Mouse (Mus musculus) brown adipose tissue, adult 24 weeks (tissue): ENCODE data around the gene Ttc39b. TPM values are rescaled to one million over a fixed set of nuclear protein-coding genes. Genes with fewer than 3 reads are reported as not detected.

Source experiments
- H3K27ac ChIP-seq: fragments of 200-500 bp; replicated peaks from 2 replicates; pipeline ENCODE4 v1.5.1; 2012; ENCODE audit warnings: low read depth, mild to moderate bottlenecking, low read length
- H3K4me1 ChIP-seq: fragments of 200-500 bp; 2 replicates; pipeline ENCODE4 v1.6.1; 2012; ENCODE audit warnings: low read length, mixed read lengths; ENCODE audit not compliant: control insufficient read depth, insufficient read depth, insufficient read length
- H3K4me3 ChIP-seq: fragments of 200-500 bp; 2 replicates; pipeline ENCODE4 v1.5.1; 2012; ENCODE audit warnings: low read depth, mild to moderate bottlenecking, low read length, moderate library complexity; ENCODE audit not compliant: insufficient read depth
- polyA plus RNA-seq: library from polyadenylated mRNA; stranded (reverse); fragments of >200 nt; gene quantifications from 2 replicates; pipeline ENCODE4 v1.2.4, GENCODE M21; 2012; ENCODE audit not compliant: missing spikeins, insufficient read depth, insufficient read length

Ttc39b gene
- polyA plus RNA-seq, 1 experiment, result 5.5 TPM

GRCm38 (mm10) chr4:83308914-83309313, 15.1 kb downstream of the Ttc39b start:
- H3K27ac ChIP-seq, result peak overlapping the region; percentile 74
- H3K4me1 ChIP-seq, result peaks cover 38% of the 10 kb centered on the region
- no peak overlapping the region for H3K4me3 ChIP-seq

- peak overlapping the region; percentile 74 for H3K27ac ChIP-seq
- no peak overlapping the region for H3K4me3 ChIP-seq
- peaks cover 35% of the 10 kb centered on the region for H3K4me1 ChIP-seq
Observed at GRCm38 (mm10) chr4:83307686-83308469, 16.2 kb downstream of the Ttc39b start.

- peaks cover 26% of the 10 kb centered on the region for H3K4me1 ChIP-seq
- no peak overlapping the region for H3K4me3 ChIP-seq
- H3K27ac ChIP-seq, result no peak overlapping the region
Observed at GRCm38 (mm10) chr4:83306879-83307278, 17.2 kb downstream of the Ttc39b start.

GRCm38 (mm10) chr4:83305099-83305498, 19.0 kb downstream of the Ttc39b start:
- Histone ChIP-seq H3K4me1 (peaks cover 18% of the 10 kb centered on the region), H3K4me3 (no peak overlapping the region), H3K27ac (no peak overlapping the region)

- Histone ChIP-seq H3K27ac (no peak overlapping the region), H3K4me1 (peaks cover 14% of the 10 kb centered on the region; the same call in 1 of the 2 replicates), H3K4me3 (no peak overlapping the region)
Observed at GRCm38 (mm10) chr4:83302887-83303827, 20.9 kb downstream of the Ttc39b start.

- Histone ChIP-seq H3K4me1 (peaks cover 9% of the 10 kb centered on the region; the same call in 1 of the 2 replicates), H3K4me3 (no peak overlapping the region), H3K27ac (peak overlapping the region; percentile 28; the same call in 1 of the 2 replicates)
Observed at GRCm38 (mm10) chr4:83302123-83302737, 21.8 kb downstream of the Ttc39b start.

GRCm38 (mm10) chr4:83301713-83302112, 22.3 kb downstream of the Ttc39b start:
- Histone ChIP-seq H3K4me3 (no peak overlapping the region), H3K4me1 (peaks cover 6% of the 10 kb centered on the region; the same call in 1 of the 2 replicates), H3K27ac (no peak overlapping the region)

- peaks cover 12% of the 10 kb centered on the region for H3K4me1 ChIP-seq
- no peak overlapping the region for H3K27ac ChIP-seq
- peak overlapping the region; percentile 42 for H3K4me3 ChIP-seq
Observed at GRCm38 (mm10) chr4:83284768-83285350, 39.2 kb downstream of the Ttc39b start.

- Histone ChIP-seq H3K4me1 (peaks cover 12% of the 10 kb centered on the region), H3K4me3 (peak overlapping the region; percentile 42), H3K27ac (no peak overlapping the region)
Observed at GRCm38 (mm10) chr4:83283973-83284767, 39.9 kb downstream of the Ttc39b start.

GRCm38 (mm10) chr4:83282424-83282823, 41.6 kb downstream of the Ttc39b start:
- Histone ChIP-seq H3K4me1 (peaks cover 12% of the 10 kb centered on the region), H3K27ac (no peak overlapping the region), H3K4me3 (no peak overlapping the region)

GRCm38 (mm10) chr4:83279236-83279635, 44.8 kb downstream of the Ttc39b start:
- Histone ChIP-seq H3K4me3 (no peak overlapping the region), H3K4me1 (peaks cover 10% of the 10 kb centered on the region), H3K27ac (no peak overlapping the region)

- Histone ChIP-seq H3K27ac (no peak overlapping the region), H3K4me1 (peaks cover 2% of the 10 kb centered on the region; the same call in 1 of the 2 replicates), H3K4me3 (no peak overlapping the region)
Observed at GRCm38 (mm10) chr4:83274241-83274640, 49.8 kb downstream of the Ttc39b start.

GRCm38 (mm10) chr4:83273616-83274050, 50.4 kb downstream of the Ttc39b start:
- H3K4me1 ChIP-seq, result peaks cover 2% of the 10 kb centered on the region; the same call in 1 of the 2 replicates
- no peak overlapping the region; the same call in 1 of the 2 replicates for H3K27ac ChIP-seq
- H3K4me3 ChIP-seq, result no peak overlapping the region
